Mouse (Mus musculus) liver, adult 10 weeks (tissue): ENCODE results near the gene Ncaph. TPM values are rescaled to one million over a fixed set of nuclear protein-coding genes. Genes with fewer than 3 reads are reported as not detected.

Experiments used
- polyA plus RNA-seq: library from polyadenylated mRNA; stranded (reverse); fragments of 350-450 nt; fragmentation: Illumina TruSeq; extraction: RNeasy Lipid Tissue Mini Kit (QIAGEN cat#74804); gene quantifications from one replicate; pipeline ENCODE4 v1.2.3, GENCODE M21; 2014; ENCODE audit warnings: low read depth, low replicate concordance

Gene Ncaph
- polyA plus RNA-seq = 0.58 TPM

DNA sequence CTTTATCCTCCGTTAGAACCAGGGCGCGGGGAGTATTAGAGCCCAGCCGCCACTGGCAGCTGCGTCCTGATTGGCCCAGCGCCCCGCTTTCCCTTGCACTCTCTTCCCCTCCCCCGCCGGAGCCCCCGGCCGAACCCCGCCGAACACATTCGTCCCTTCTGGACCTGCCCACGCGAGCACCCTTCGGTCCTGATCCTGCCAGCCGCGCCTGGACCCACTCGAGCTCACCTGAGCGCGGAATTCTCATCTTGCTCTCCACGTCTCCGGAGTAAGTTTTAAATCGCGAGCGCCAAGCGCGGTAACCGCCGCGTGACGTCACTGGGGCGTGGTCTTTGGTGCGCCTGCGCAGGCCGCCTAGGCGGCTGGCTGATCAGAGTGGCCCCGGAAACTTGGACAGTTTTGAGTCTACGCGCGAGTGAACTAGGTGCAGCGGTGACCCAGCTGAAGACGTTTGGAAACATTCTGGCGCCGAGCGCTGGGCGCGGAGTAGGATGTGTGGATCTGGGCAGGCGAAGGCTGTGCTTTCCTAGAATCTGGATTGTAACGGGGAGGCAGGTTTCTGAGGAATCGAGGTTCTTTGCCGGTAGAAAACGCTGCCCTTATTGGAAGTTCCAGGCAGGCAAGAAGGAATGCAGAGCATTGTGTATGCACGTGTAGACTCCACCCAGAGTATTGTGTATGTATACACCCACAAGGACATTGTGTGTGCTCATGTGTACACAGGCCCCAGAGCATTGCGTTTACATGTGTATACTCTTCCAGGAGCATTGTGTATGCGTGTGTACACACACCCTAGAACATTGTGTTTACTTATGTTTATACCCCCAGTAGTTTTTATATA lies at the start of gene Ncaph:
Gene Ncaph (minus strand): TSS at position 334 of the 841 bp plus-strand sequence.

GRCm38 (mm10) chr2:127143158-127144063 lies 9.7 kb upstream of the Ncaph start, which contains the start of gene Itpripl1:
TSS of gene Itpripl1 (minus strand) at chr2:127143442.

DNA sequence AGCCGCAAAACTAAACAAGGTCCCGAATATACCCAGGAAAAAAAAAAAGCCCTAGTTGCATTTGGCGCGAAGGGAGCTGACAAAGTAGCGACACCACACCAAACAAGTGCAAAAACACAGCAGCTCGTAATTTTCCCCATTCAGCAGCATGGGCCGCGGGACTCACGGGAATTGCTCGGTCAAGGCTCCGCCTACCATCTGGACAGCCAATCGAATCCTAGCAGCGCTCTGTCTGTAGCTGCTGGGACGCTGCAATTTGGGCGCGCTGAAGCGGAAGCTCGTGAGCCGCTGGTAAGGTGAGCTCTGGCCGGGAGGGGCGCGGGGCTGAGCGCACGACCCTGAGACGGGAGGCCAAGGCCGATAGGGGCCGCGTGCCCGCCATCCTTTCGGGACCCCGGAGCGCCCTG lies 63.3 kb downstream of the Ncaph start, which contains the start of gene Blvra:
Gene Blvra (plus strand): TSS at position 231 of the 407 bp plus-strand sequence.

Other genes with a start within 250 kb of the Ncaph start
- gene Sppl2a, start 200.7 kb downstream of the Ncaph start, polyA plus RNA-seq = 165 TPM
- 6.0 TPM for gene Ap4e1, start 125.2 kb downstream of the Ncaph start, polyA plus RNA-seq
- gene Blvra, start 63.3 kb downstream of the Ncaph start, polyA plus RNA-seq = 15.4 TPM
- 1.6 TPM for gene Itpripl1, start 9.5 kb upstream of the Ncaph start, polyA plus RNA-seq
- gene 1810024B03Rik, start 74.3 kb upstream of the Ncaph start, polyA plus RNA-seq = 0.79 TPM
- 18.8 TPM for gene Snrnp200, start 74.4 kb upstream of the Ncaph start, polyA plus RNA-seq
- gene Ciao1, start 113.9 kb upstream of the Ncaph start, polyA plus RNA-seq = 17.7 TPM
- 21.4 TPM for gene Tmem127, start 114.0 kb upstream of the Ncaph start, polyA plus RNA-seq
- 127 TPM for gene Stard7, start 136.3 kb upstream of the Ncaph start, polyA plus RNA-seq
- gene Dusp2, start 202.2 kb upstream of the Ncaph start, polyA plus RNA-seq = not detected
- not detected for gene Astl, start 204.7 kb upstream of the Ncaph start, polyA plus RNA-seq
- gene Adra2b, start 229.3 kb upstream of the Ncaph start, polyA plus RNA-seq = 0.95 TPM